Mouse (Mus musculus): ENCODE data around the gene Spen. TPM values are rescaled to one million over a fixed set of nuclear protein-coding genes. Genes with fewer than 3 reads are reported as not detected.

Gene Spen
- total RNA-seq, 2 experiments from 2014 or later: 32.7 to 32.9 TPM

GRCm38 (mm10) chr4:141456193-141456938, 82.0 kb downstream of the Spen start:
- no peak for DNase-seq (ENCODE audit: low spot score in 2 of 2)

GRCm38 (mm10) chr4:141455526-141455925, 82.9 kb downstream of the Spen start:
- no peak for DNase-seq (ENCODE audit: low spot score in 2 of 2)

GRCm38 (mm10) chr4:141454581-141455350, 83.6 kb downstream of the Spen start:
- no peak for DNase-seq (ENCODE audit: low spot score in 2 of 2)

- DNase-seq (ENCODE audit: low spot score in 2 of 2): no peak
These were observed 86.4 kb downstream of the Spen start for GRCm38 (mm10) chr4:141451916-141452450.

- no peak for DNase-seq (ENCODE audit: low spot score in 2 of 2)
These were observed 87.1 kb downstream of the Spen start for GRCm38 (mm10) chr4:141451251-141451650.

DNA sequence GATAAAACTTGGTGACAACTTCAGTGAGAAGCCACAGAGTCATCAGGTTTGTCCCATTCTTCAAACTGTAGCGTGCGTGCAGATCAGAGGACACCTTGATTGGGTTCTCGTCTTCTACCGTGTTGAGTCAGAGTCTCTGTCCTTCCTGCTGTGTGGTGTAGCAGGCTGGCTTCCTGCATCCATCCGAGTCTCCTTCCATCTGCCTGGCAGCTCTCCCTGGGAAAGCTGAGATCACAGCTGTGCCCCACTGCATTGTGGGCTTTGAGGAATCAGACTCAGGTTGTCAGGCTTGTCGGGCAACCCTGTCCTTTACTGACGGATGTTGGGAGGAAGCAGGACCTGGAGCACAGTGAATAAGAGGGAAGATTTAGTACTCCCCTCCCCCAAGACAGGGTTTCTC, 92.2 kb downstream of the Spen start:
- DNase-seq (ENCODE audit: low spot score in 2 of 2): no peak

DNA sequence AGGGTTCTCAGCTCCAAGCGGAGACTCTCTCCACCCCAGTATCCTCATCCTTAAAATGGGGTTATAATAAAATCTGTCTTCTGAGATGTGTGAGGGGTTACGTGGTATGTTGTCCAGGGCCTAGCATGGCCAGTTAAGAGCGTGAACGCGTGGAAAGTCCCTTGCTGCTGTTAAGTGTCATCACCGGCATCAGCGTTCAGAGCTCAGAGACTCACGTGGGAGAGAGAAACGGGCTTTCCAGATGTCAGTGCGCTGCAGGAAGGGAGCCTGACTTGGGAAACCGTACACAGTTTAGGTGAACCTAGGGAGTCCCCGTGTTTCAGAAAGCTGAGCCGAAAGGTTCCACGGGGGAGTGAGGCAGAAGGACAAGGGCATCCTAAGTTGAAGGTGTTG, 93.1 kb downstream of the Spen start:
- no peak for DNase-seq (ENCODE audit: low spot score in 2 of 2)

GRCm38 (mm10) chr4:141444451-141445327, 93.7 kb downstream of the Spen start, which contains the start of gene Zbtb17:
Gene Zbtb17, plus strand, starts transcription at chr4:141444654.
- DNase-seq (ENCODE audit: low spot score in 2 of 2): peak; percentile 82 to 93

DNA sequence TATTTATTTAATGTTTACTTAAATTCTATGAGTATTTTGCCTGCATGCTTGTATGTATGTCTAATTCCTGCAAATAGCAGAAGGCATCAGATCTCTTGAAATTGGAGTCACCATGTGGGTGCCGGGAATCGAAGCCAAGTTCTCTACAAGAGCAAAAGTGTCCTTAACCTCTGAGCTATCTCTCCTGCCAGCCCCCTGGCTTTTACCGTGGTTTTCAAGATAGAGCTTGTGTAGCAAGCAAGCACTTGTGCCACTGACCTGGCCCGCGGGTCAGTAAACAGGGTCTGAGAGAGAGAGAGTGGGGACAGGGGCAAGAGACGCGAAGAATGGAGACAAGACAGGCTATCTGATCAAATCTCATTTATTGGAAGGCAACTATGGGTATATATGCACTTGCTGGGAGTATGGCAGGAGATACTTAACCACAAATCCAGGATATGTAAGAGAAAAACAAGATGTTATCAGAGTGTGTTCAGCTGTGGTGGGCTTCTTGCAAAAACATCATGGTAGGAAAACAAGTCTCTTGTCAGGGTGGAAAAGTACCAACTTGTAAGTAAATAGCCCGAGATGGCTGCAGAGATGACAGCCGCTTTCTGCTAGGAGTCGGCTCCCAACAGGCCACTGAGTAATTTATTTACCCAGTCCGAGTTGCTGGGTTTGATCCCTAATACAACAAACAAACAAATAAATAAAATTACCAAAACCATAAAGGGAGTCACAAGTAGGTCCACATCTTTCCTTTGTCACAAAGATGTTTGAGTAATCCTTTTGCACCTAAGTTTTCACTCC, 94.6 kb downstream of the Spen start:
- DNase-seq (ENCODE audit: low spot score in 2 of 2): no peak

DNA sequence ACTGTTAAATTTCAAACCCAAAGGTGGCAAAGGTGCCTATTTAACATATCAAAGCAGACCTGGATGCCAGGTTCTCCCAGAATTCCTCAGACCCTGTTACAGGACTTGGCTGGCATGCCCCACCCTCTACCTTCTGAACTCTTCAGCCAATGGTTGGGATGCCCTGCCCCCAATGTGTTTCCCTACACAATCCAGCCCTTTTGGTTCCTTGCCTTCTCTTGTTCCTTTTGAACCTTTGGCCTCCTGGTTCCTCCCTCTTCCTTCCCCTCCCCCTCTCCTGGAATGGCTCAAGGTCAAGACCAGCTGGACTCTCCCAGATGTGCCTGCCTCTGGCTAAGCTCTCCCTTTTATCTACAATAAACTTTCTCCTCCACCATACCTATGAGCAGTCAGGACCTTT, 97.5 kb downstream of the Spen start:
- DNase-seq (ENCODE audit: low spot score in 2 of 2): no peak

DNA sequence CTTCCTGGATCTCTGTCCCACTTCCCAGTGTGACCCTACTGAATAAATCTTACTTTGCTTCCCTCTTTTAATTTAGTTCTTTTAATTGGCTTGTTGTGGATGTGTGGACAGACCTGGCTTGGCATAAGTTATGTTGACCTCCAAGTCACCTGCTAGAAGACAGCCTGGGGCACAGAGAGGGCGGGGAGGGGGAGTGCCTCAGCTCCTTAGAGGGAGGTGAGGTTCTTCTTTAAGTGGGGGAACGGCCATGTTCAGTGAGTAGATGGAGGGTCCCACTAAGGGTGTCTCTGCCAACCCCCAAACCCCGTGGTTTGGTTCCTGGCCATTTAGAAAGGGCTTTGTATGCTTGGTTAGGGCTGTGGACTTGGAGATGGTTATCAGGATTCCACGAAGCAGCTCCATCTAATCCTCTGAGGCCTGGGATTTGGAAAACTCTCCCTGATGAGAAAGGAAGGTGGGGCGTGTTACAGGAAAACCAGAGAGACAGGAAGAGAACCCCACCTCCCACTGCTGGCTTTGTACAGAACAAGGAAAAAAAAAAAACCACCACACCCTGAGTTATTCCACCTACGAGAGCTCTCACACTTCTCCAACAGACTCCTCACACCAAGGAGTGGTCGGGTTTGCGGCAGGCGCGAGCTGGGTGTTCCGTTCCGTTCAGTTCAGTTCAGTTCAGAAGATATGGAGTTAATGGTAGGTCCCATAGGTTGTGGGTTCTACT, 99.2 kb downstream of the Spen start:
- DNase-seq (ENCODE audit: low spot score in 2 of 2): no peak

- no peak for DNase-seq (ENCODE audit: low spot score in 2 of 2)
These were observed 102.4 kb downstream of the Spen start, which contains the start of gene Srarp for GRCm38 (mm10) chr4:141435974-141436373. Gene Srarp, minus strand, starts transcription at chr4:141436105.

GRCm38 (mm10) chr4:141433191-141433590, 105.2 kb downstream of the Spen start:
- no peak for DNase-seq (ENCODE audit: low spot score in 2 of 2)

DNA sequence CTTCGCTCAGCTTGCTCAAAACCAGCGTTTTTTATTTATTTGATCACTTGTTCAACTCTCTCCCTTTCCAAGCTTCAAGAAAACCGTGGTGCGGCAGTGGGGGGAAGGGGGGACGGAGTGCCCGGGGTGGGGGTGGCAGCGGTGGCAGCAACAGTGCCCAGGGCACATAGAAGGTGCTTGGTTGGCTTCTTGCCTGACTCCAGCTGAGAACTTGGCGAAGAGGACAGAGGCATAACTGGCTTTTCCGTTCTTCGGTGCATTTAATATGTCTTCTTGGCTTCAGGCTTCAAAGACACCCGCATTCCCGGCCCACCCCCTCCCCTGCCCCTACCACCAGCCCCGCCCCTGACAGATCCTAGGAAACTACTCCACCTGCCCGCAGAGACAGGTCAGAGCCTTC, 105.7 kb downstream of the Spen start:
- no peak for DNase-seq (ENCODE audit: low spot score in 2 of 2)

- DNase-seq (ENCODE audit: low spot score in 2 of 2): peak in 1 of 2 experiments; percentile 63
These were observed 107.4 kb downstream of the Spen start for GRCm38 (mm10) chr4:141430997-141431396.

DNA sequence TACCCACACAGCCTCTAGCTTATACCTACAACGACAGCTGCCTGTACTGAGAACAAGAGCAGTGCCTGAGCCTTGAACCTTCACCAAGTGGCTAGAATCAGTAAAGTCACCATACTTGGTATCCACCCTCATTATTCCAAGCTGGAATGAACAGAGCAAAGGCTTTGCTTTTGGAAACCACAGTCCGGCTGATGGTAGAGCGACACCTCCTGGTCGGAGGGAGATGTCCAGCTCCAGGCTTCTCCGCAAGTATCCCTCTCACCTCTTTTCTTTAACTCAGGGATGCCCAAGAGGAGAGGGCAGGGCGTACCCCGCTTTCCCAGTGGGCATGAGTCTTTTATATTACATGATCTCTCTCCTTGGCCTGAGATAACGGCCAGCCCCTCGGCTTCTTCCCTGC, 108.5 kb downstream of the Spen start:
- DNase-seq (ENCODE audit: low spot score in 2 of 2): peak in 1 of 2 experiments; percentile 48

- no peak for DNase-seq (ENCODE audit: low spot score in 2 of 2)
These were observed 109.0 kb downstream of the Spen start for GRCm38 (mm10) chr4:141429381-141429780.

GRCm38 (mm10) chr4:141427921-141428320, 110.5 kb downstream of the Spen start:
- DNase-seq (ENCODE audit: low spot score in 2 of 2): no peak

All from gastrocnemius, postnatal 4 days (tissue).